Mouse (Mus musculus) E14TG2a.4 (cell line): ENCODE results near the gene Gltpd2.

Experiments
- CTCF ChIP-seq: conservative IDR thresholded peaks from 2 replicates; pipeline ENCODE4 v1.5.1; 2014; ENCODE audit warnings: low read length
- NANOG ChIP-seq: IDR thresholded peaks from 2 replicates; pipeline ENCODE4 v1.6.1; 2014; ENCODE audit warnings: borderline replicate concordance, low read length, mixed read lengths
- POU5F1 ChIP-seq: IDR thresholded peaks from 2 replicates; pipeline ENCODE4 v1.6.1; 2014; ENCODE audit warnings: low read length, borderline replicate concordance

DNA sequence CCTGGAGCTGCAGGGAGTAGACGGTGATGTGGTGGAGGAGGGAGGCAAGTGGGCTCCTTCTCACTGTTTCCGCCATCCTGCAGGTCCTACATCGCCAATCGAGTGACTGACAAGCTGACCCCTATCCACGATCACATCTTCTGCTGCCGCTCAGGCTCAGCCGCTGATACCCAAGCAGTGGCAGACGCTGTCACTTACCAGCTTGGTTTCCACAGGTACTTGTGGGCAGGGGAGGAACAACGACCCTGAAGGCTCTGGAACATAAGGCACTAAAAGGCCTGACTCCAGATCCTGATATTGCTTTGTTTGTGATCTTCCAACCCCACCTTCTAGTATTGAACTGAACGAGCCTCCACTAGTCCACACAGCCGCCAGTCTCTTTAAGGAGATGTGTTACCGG, 7.2 kb downstream of the Gltpd2 start:
- TF ChIP-seq CTCF (no peak), POU5F1 (no peak), NANOG (no peak)
